Mouse (Mus musculus) lung, embryonic 16.5 days (tissue): ENCODE measurements around the gene Nrip1. TPM values are rescaled to one million over a fixed set of nuclear protein-coding genes. Genes with fewer than 3 reads are reported as not detected.
A peak's percentile ranks its signal among the peaks of the same experiment; 100 is the strongest.
"Not testable (repeated sequence)": the region's sequence is repeated elsewhere in the genome, so short reads cannot be mapped to it uniquely, and the experiment has no call there.

ENCODE experiments used
- ATAC-seq: fragments of 200-750 bp; cut with Nextera tagmentation; 2 replicates; pipeline ENCODE4 v1.8.0; 2017; ENCODE audit warnings: low read depth, mild to moderate bottlenecking, moderate library complexity
- H3K27ac ChIP-seq: fragments of 300-500 bp; sonication (generic); 2 replicates; pipeline ENCODE4 v1.5.1; 2014; ENCODE audit warnings: mild to moderate bottlenecking, control low read depth, low read length
- H3K27me3 ChIP-seq: fragments of 300-500 bp; sonication (generic); 2 replicates; pipeline ENCODE4 v1.6.1; 2014; ENCODE audit warnings: low read depth, low read length, mixed read lengths; ENCODE audit not compliant: control insufficient read depth, insufficient read depth
- H3K36me3 ChIP-seq: fragments of 300-500 bp; sonication (generic); 2 replicates; pipeline ENCODE4 v1.6.1; 2014; ENCODE audit warnings: low read length; ENCODE audit not compliant: control insufficient read depth, insufficient read depth
- H3K4me1 ChIP-seq: fragments of 300-500 bp; sonication (generic); replicated peaks from 2 replicates; pipeline ENCODE4 v1.6.1; 2014; ENCODE audit warnings: low read length, mixed read lengths; ENCODE audit not compliant: control insufficient read depth, insufficient read depth
- H3K4me2 ChIP-seq: fragments of 300-500 bp; sonication (generic); 2 replicates; pipeline ENCODE4 v1.6.1; 2014; ENCODE audit warnings: low read depth, low read length, control low read depth
- H3K4me3 ChIP-seq: fragments of 300-500 bp; sonication (generic); 2 replicates; pipeline ENCODE4 v1.5.1; 2014; ENCODE audit warnings: mild to moderate bottlenecking, low read length, control low read depth
- H3K9ac ChIP-seq: fragments of 300-500 bp; sonication (generic); 2 replicates; pipeline ENCODE4 v1.6.1; 2014; ENCODE audit warnings: low read length, control low read depth
- H3K9me3 ChIP-seq: fragments of 300-500 bp; sonication (generic); 2 replicates; pipeline ENCODE4 v1.6.1; 2016; ENCODE audit warnings: low read length; ENCODE audit not compliant: control insufficient read depth
- WGBS: fragments of 180-500 bp; shearing (Covaris S2); extraction: QIAGEN DNeasy Blood & Tissue Kit; methylation state at CpG from one replicate; pipeline ENCODE4 v1.1.7; 2014; 5-methylcytosine and 5-hydroxymethylcytosine counted together
- polyA plus RNA-seq: library from polyadenylated mRNA; unstranded; fragments of >200 nt; fragmentation: Nextera tagmentation; extraction: Ambion mirVana; gene quantifications from 2 replicates; pipeline ENCODE4 v1.2.1, GENCODE M21; 2015

Gene Nrip1
- polyA plus RNA-seq, 1 experiment from 2014 or later: 45.4 TPM

- no peak overlapping the region for H3K27ac ChIP-seq
- no peak overlapping the region for H3K9ac ChIP-seq
- WGBS: 46% methylated on average over 4 of the region's 4 CpGs
- no peaks in the 10 kb centered on the region for H3K9me3 ChIP-seq
- ATAC-seq: peak; percentile 31; the same call in 1 of the 2 replicates
- H3K27me3 ChIP-seq: no peaks in the 10 kb centered on the region
- H3K4me2 ChIP-seq: no peak overlapping the region
- peaks cover 10% of the 10 kb centered on the region for H3K4me1 ChIP-seq
- no peaks in the 10 kb centered on the region for H3K36me3 ChIP-seq
- no peak overlapping the region for H3K4me3 ChIP-seq
Observed at GRCm38 (mm10) chr16:76408696-76409354, 35.2 kb upstream of the Nrip1 start.

- WGBS: 65% methylated on average over 8 of the region's 8 CpGs
- Histone ChIP-seq H3K27ac (no peak overlapping the region), H3K4me2 (no peak overlapping the region), H3K9me3 (no peaks in the 10 kb centered on the region), H3K4me1 (peaks cover 10% of the 10 kb centered on the region), H3K36me3 (no peaks in the 10 kb centered on the region), H3K27me3 (no peaks in the 10 kb centered on the region), H3K9ac (no peak overlapping the region), H3K4me3 (no peak overlapping the region)
- no peak for ATAC-seq
Observed at GRCm38 (mm10) chr16:76408241-76408640, 34.6 kb upstream of the Nrip1 start.

DNA sequence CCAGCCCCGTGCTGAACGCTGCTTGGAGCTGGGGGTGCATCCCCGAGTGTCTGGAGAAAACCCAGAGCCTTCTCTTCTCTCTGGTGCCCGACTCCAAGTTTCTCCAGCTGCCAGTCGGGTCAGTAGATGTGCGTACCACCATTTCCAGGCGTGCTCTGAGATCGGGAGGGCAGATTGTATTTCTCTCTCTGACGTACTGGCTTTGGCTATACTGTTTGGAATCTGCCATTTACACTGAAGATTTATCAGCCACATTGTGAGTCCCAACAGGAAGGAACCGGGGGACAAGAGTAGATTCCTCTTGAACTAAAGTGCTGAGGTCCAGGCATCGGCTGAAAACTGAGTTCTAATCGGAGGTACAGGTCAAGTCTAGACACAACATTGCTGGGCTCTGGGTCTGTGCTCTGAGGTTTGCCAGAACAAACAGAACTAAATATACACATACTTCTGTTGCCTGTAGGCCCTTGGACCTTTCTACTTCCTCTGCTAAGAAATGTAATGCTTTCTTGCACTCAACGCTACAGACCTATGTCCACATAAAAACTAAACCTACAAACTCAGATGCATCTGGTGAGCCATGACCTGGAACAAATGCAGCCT is 33.8 kb upstream of the Nrip1 start:
- Histone ChIP-seq H3K4me2 (peak overlapping the region; percentile 31), H3K27me3 (no peaks in the 10 kb centered on the region), H3K27ac (no peak overlapping the region), H3K4me3 (no peak overlapping the region), H3K36me3 (no peaks in the 10 kb centered on the region), H3K9me3 (no peaks in the 10 kb centered on the region), H3K4me1 (peaks cover 10% of the 10 kb centered on the region), H3K9ac (no peak overlapping the region)
- 40% methylated on average over 13 of the region's 13 CpGs for WGBS
- 0 out of 2 replicates have a peak, but pooled peaks have one; percentile 11 for ATAC-seq

DNA sequence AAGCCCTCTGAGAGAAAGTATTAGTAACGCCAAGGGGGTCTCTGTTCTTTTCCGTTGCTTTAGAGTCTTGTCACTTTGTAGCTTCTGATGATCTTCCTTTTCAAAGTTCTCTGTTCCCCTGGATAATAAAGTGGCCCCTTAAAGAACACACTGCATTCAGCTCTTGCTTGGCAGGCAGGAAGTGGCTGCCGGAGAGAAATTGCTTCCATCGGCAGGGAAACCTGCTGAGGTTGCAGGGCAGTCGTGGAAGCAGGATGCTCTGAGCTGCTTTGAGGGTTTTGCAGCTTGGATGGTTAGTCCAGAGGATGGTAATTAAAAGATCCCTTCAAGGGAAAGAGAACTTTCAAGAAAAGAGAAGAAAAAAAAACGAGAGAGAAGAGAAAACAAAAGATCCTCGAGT is 33.3 kb upstream of the Nrip1 start:
- WGBS: 27% methylated on average over 7 of the region's 7 CpGs
- ATAC-seq: no peak
- Histone ChIP-seq H3K27ac (no peak overlapping the region), H3K4me2 (peak overlapping the region; percentile 31), H3K27me3 (no peaks in the 10 kb centered on the region), H3K9me3 (no peaks in the 10 kb centered on the region), H3K4me1 (peaks cover 10% of the 10 kb centered on the region), H3K36me3 (no peaks in the 10 kb centered on the region), H3K9ac (no peak overlapping the region), H3K4me3 (no peak overlapping the region)

- no peak overlapping the region for H3K9ac ChIP-seq
- no peak for ATAC-seq
- no peak overlapping the region for H3K4me3 ChIP-seq
- no peak overlapping the region for H3K4me2 ChIP-seq
- peaks cover 10% of the 10 kb centered on the region for H3K4me1 ChIP-seq
- WGBS: 85% methylated on average over 7 of the region's 7 CpGs
- no peaks in the 10 kb centered on the region for H3K9me3 ChIP-seq
- no peaks in the 10 kb centered on the region for H3K27me3 ChIP-seq
- H3K27ac ChIP-seq: no peak overlapping the region
- no peaks in the 10 kb centered on the region for H3K36me3 ChIP-seq
Observed at GRCm38 (mm10) chr16:76406319-76406718, 32.7 kb upstream of the Nrip1 start.

DNA sequence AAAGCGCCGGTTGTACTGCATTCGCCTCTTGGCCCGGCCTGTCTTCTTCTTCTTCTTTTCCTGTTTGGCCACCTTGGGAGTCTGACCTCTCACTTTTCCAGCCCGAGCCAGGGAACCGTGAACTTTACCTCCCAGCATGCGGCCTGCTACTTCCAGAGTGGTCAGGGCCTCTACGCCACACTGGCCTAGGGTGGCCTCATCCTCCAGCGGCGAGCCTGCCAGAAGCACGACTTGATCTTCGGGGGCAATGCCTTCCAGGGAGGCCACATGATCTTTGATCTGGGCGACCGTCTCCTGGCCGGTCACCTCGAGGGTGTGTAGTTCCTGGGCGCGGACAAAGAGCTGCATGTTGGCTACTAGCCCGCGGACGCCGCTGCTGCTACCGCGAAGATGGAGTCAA is 29.7 kb upstream of the Nrip1 start:
- not testable (repeated sequence) for H3K9me3 ChIP-seq, ATAC-seq, H3K4me3 ChIP-seq, H3K4me2 ChIP-seq, H3K9ac ChIP-seq, H3K27me3 ChIP-seq, H3K27ac ChIP-seq, H3K36me3 ChIP-seq, H3K4me1 ChIP-seq
- WGBS: 94% methylated on average over 24 of the region's 24 CpGs

GRCm38 (mm10) chr16:76396512-76396911 is 22.9 kb upstream of the Nrip1 start:
- H3K4me1 ChIP-seq: no peaks in the 10 kb centered on the region
- H3K36me3 ChIP-seq: no peaks in the 10 kb centered on the region
- no peak overlapping the region for H3K27ac ChIP-seq
- H3K4me3 ChIP-seq: no peak overlapping the region
- H3K27me3 ChIP-seq: no peaks in the 10 kb centered on the region
- 58% methylated on average over 1 of the region's 1 CpGs for WGBS
- no peak for ATAC-seq
- H3K9me3 ChIP-seq: no peaks in the 10 kb centered on the region
- H3K4me2 ChIP-seq: no peak overlapping the region
- H3K9ac ChIP-seq: no peak overlapping the region

GRCm38 (mm10) chr16:76393267-76393666 is 19.6 kb upstream of the Nrip1 start:
- H3K27me3 ChIP-seq: no peaks in the 10 kb centered on the region
- no peak overlapping the region for H3K9ac ChIP-seq
- 69% methylated on average over 3 of the region's 3 CpGs for WGBS
- H3K36me3 ChIP-seq: no peaks in the 10 kb centered on the region
- no peak overlapping the region for H3K27ac ChIP-seq
- ATAC-seq: no peak
- H3K9me3 ChIP-seq: no peaks in the 10 kb centered on the region
- H3K4me3 ChIP-seq: no peak overlapping the region
- H3K4me2 ChIP-seq: no peak overlapping the region
- no peaks in the 10 kb centered on the region for H3K4me1 ChIP-seq

GRCm38 (mm10) chr16:76386496-76386895 is 12.9 kb upstream of the Nrip1 start:
- WGBS: 76% methylated on average over 5 of the region's 5 CpGs
- H3K9me3 ChIP-seq: no peaks in the 10 kb centered on the region
- H3K4me3 ChIP-seq: no peak overlapping the region
- H3K36me3 ChIP-seq: no peaks in the 10 kb centered on the region
- no peak overlapping the region for H3K9ac ChIP-seq
- no peak overlapping the region for H3K4me2 ChIP-seq
- no peak for ATAC-seq
- no peaks in the 10 kb centered on the region for H3K27me3 ChIP-seq
- H3K27ac ChIP-seq: no peak overlapping the region
- no peaks in the 10 kb centered on the region for H3K4me1 ChIP-seq
